Mouse (Mus musculus) R1 (cell line): Measurements from ENCODE around the gene Ccdc162.

Experiments used
- DNase-seq: peaks from one replicate; pipeline ENCODE4 v3.0.0-alpha.2; 2018; ENCODE audit warnings: low read depth, low spot score

The Ccdc162 gene

DNA sequence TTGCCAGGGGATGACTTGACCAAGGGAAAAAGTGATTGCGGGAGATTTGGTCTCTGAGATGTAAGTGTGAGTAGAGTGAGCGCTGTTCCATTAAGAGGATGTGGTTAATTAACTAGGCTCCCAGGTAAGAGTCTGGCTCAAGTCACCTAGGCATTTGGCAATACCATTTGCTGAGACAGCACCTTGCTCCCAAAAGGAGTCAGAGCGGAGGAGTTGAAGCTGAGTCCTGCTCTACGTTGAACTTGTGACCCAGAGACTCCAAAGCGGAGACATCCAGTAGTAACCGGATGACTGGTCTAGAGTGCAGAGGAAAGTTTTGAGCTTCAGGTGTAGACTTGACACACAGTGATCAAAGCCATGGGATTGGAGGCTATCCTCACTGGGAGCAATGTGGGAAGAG, 174.4 kb downstream of the Ccdc162 start:
- no peak for DNase-seq

DNA sequence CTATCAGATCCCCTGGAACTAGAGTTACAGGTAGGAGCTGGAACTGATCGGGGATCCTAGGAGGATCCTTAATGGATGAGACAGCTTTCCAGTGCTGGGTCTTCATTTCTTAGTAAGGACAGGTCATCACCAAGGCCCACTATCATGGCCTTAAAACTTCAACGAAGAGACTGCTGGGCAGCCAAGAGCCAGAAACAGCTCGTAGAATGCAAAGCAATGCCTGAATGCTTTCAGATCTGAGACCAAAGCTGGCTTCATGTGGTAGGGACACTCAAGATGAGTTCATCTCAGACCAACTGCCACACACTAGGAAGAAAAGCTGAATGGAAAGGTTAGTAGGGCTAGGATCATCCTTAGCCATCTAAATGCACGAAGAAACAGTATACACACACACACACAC, 177.4 kb downstream of the Ccdc162 start:
- DNase-seq: no peak

DNA sequence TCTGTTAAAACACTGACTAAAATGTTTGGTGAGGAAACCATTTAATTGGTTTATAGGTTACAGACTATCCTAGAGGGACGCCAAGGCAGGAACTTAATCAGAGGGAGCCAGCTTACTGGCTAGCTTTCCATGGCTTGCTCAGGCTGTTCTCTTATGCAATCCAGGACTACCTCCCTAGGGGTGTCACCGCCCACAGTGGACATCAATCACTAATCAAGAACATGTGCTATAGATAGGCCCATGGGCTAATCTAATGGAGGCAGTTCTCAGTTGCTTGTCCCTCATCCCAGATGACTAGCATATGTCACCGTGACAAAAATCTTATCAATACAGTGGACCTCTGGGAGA, 178.5 kb downstream of the Ccdc162 start:
- no peak for DNase-seq

GRCm38 (mm10) chr10:41537226-41537982, 179.0 kb downstream of the Ccdc162 start:
- DNase-seq: no peak

GRCm38 (mm10) chr10:41536714-41537113, 179.7 kb downstream of the Ccdc162 start:
- no peak for DNase-seq

DNA sequence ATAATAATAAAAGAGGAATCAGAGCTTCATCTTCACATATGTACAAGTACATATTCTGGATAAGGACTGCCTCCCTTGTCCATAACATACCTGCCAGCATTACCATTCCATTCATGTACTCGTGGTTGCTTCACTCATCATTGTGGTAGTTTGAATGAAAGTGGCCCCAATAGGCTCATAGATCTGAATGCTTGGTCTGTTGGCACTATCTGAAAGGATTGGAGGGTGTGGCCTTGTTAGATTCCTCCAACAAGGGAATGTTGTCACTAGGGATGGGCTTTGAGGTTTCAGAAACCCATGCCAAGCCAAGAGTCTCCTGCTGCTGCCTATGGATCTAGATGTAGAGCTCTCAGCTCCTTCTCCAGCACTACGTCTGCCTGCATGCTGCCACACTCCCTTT, 180.4 kb downstream of the Ccdc162 start:
- DNase-seq: peak; percentile 27

- DNase-seq: no peak
Observed at GRCm38 (mm10) chr10:41529972-41530371, 186.5 kb downstream of the Ccdc162 start.

GRCm38 (mm10) chr10:41525696-41526095, 190.7 kb downstream of the Ccdc162 start:
- no peak for DNase-seq

DNA sequence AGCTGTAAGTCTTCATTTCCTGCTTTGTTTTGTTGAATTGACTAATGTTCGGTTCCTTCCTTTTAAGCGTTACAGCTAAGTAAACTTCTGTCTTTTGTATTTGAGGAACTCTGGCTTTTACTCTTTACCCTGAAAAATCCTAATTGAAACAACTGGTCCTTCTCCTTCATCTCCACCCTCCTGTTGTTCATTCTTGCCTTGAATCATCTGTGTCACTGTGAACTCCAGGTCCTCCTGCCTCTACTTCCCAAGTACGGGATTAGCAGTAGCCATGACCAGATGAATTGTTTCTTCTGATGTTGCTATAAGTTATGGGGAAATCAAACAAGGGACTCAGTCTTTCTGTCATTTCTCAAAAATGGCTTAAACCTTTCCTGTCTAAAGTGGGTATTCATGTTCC, 193.0 kb downstream of the Ccdc162 start:
- no peak for DNase-seq

DNA sequence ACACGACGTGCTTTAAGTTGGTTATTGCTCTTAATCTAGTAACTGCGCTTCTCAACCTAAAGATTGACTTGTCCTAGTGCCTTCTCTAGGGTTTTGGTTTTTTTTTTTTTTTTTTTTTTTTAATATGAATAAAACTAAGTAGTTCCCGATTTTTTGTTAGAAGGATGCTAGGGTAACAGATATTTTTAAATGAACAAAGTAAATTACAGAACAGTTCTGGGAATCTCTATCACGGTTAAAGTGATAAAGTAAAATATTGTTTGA, 196.1 kb downstream of the Ccdc162 start:
- no peak for DNase-seq

- peak; percentile 75 for DNase-seq
Observed at GRCm38 (mm10) chr10:41519640-41520409, 196.6 kb downstream of the Ccdc162 start.

DNA sequence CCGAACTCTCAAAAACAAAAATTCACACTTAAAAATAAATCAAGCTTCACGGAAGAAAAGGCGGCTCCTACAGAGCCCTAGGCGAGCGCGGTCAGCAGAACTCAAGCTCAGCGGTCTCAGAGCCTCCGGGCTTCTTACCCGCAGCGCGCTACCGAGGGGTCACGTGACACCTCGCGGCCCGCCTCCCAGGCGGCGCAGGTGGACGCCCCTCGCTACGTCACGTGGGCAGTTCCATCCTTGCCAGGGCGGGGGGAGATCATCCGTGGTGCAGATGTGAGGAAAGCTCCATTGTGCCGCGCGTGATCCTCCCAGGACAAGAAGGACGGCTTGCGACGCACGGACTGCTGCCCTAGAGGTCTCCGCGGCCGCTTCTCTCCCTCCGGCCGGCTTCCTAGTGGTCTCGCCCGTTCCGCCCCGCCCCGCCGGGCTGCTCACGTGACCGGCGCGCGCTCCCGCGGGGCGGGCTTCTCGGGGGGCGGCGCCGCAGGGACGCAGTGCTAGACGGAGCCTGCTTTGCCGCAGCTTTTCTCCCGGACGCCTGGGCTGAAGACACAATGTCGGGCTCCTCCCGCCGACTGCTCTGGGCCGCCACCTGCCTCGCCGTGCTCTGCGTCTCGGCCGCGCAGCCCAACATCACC, 197.3 kb downstream of the Ccdc162 start, which contains the start of gene Cd164:
Cd164 (plus strand) TSS at position 434 of the 638 bp plus-strand sequence.
- peak; percentile 94 for DNase-seq

- peak; percentile 87 for DNase-seq
Observed at GRCm38 (mm10) chr10:41518508-41518980, 197.9 kb downstream of the Ccdc162 start.

DNA sequence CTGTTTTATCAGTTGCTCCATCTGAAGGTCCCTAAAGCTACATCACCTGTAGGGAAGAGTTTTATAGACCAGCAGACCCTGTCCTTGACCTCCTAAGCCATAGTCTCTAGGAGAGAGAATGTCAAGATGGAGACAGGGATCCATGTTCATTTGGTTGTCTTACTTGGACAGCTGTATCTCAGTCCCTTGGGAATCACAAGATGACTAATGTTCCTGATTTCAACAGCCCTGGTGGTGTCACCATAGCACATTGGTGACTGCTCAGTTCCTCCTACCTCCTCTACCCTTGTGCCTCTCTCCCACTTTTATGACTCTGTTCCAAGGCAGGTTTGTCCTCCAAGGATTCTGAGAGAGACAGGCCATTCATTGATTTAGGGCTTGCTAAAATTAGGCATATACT, 201.5 kb downstream of the Ccdc162 start:
- no peak for DNase-seq

DNA sequence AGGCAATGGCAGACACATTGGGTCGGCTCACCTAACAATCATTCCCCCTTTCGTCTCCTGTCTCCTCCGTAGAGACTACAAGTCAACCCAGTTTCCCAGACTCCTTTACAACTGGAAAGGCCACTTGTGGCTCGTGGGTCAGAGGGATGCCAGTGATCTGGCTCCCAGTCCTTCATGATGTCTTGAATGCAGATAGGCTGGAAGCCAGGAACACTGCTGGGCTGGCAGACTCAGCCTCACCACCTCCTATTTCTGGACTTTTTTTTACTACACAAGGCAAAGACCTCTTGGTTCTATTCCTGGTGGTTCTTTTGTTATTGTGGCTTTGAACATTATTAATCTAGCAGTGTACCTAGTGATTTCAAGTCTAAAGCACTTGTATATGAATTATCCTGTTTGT, 202.1 kb downstream of the Ccdc162 start:
- DNase-seq: no peak

GRCm38 (mm10) chr10:41509160-41509559, 207.3 kb downstream of the Ccdc162 start:
- peak; percentile 71 for DNase-seq

- DNase-seq: peak; percentile 94
Observed at GRCm38 (mm10) chr10:41505446-41505845, 211.0 kb downstream of the Ccdc162 start.

DNA sequence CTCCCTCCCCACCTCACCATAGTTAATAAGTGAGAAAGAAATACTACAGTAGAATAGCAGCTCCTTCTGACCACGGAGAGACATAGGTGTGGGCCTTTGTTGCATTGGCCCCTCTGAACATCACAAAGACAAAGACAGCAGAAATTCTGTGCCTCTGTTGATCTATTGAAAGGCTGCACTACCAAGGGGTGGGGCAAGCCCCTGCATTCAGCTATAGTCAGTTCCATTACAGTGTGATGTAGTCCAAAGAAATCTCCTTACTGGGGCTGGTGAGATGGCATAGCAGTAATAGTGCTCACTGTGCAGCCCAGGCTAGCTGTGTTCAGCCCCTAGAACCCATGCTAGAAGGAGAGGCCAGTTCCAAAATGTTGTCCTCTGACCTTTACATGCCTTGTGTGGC, 211.4 kb downstream of the Ccdc162 start:
- DNase-seq: peak; percentile 72

DNA sequence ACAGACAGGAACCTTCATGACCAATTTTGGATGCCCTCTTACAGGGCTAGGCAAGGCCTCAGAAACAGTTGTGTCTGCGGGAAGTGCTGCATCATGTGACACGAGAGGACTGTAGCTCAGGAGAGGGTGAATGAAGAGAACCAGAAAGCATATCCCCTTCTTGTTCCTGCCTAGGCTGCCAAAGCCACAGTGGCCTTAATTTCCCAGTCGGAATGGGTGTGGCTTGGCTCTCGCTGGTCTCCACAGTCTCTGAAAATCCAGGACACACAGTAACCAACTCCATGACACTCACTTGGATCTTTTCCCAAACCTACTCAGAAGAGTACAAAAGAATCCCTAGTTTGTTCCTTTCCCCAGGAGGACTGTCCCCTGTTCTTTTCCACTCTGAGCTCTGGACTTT, 215.5 kb downstream of the Ccdc162 start:
- DNase-seq: no peak

GRCm38 (mm10) chr10:41491111-41491510, 225.3 kb downstream of the Ccdc162 start:
- DNase-seq: no peak

- no peak for DNase-seq
Observed at GRCm38 (mm10) chr10:41490518-41490873, 225.9 kb downstream of the Ccdc162 start.

- peak; percentile 94 for DNase-seq
Observed at GRCm38 (mm10) chr10:41489708-41490517, 226.5 kb downstream of the Ccdc162 start, which contains the start of the genes Smpd2 and Ppil6. Gene Smpd2 (minus strand): TSS chr10:41490369. Gene Ppil6 (plus strand): TSS chr10:41490439.
